Mouse (Mus musculus) G1E (cell line): Measurements from ENCODE around the gene Samd11. TPM values are rescaled to one million over a fixed set of nuclear protein-coding genes. Genes with fewer than 3 reads are reported as not detected.

Experiments
- ATAC-seq: 2 replicates; pipeline ENCODE4 v1.8.0; 2016; ENCODE audit warnings: mild to moderate bottlenecking; ENCODE audit not compliant: insufficient number of reproducible peaks, poor library complexity, low FRiP score, severe bottlenecking; ENCODE audit errors: extremely low read depth
- DNase-seq: peaks from one replicate; pipeline ENCODE4 v3.0.0; 2012; ENCODE audit warnings: low spot score
- H3K27me3 ChIP-seq: 2 replicates; pipeline ENCODE4 v1.6.1; 2012; ENCODE audit warnings: mild to moderate bottlenecking, low read length, inconsistent platforms; ENCODE audit not compliant: insufficient read depth
- H3K36me3 ChIP-seq: replicated peaks from 2 replicates; pipeline ENCODE3; 2012; ENCODE audit warnings: mild to moderate bottlenecking, inconsistent platforms
- H3K4me1 ChIP-seq: 2 replicates; pipeline ENCODE4 v1.6.1; 2012; ENCODE audit warnings: low read depth, low read length, inconsistent platforms, mixed read lengths; ENCODE audit not compliant: insufficient read depth
- H3K4me3 ChIP-seq: 2 replicates; pipeline ENCODE4 v1.5.1; 2012; ENCODE audit warnings: low read depth, mild to moderate bottlenecking, inconsistent platforms, low read length, moderate library complexity, mixed read lengths
- H3K9me3 ChIP-seq: replicated peaks from 2 replicates; pipeline ENCODE4 v1.6.1; 2012; ENCODE audit warnings: inconsistent platforms
- CTCF ChIP-seq: IDR thresholded peaks from 2 replicates; pipeline ENCODE4 v1.5.1; 2012; ENCODE audit warnings: low read depth, low read length, inconsistent platforms, mixed read lengths
- GATA1 ChIP-seq: IDR thresholded peaks from 2 replicates; pipeline ENCODE4 v1.6.1; 2012; ENCODE audit warnings: borderline replicate concordance, low read length, inconsistent platforms, mixed read lengths
- GATA2 ChIP-seq: IDR thresholded peaks from 2 replicates; pipeline ENCODE4 v1.6.1; 2012; ENCODE audit warnings: low read depth, low read length, inconsistent platforms, borderline replicate concordance
- POLR2AphosphoS5 ChIP-seq: IDR thresholded peaks from 2 replicates; pipeline ENCODE4 v1.6.1; 2012; ENCODE audit warnings: low read depth, low read length, inconsistent platforms; ENCODE audit not compliant: insufficient replicate concordance
- TAL1 ChIP-seq: conservative IDR thresholded peaks from 2 replicates; pipeline ENCODE4 v1.6.1; 2012; ENCODE audit warnings: low read depth, low read length, inconsistent platforms, mixed read lengths
- polyA plus RNA-seq: library from polyadenylated mRNA; stranded (reverse); fragments of >175 nt; gene quantifications from 2 replicates; pipeline ENCODE4 v1.2.3, GENCODE M21; 2012
- total RNA-seq, 2 experiments: library from RNA; stranded (forward) in 1 of 2; stranded (reverse) in 1 of 2; fragments of 200-1000 nt in 1 of 2; fragments of >200 nt in 1 of 2; fragmentation: Nextera tagmentation in 1 of 2; gene quantifications; 2 replicates each; pipeline ENCODE4 v1.2.3; 2014 to 2017

Samd11 gene
- total and polyA plus RNA-seq, 3 experiments, result 0.11 to 24.2 (median 0.12) TPM

DNA sequence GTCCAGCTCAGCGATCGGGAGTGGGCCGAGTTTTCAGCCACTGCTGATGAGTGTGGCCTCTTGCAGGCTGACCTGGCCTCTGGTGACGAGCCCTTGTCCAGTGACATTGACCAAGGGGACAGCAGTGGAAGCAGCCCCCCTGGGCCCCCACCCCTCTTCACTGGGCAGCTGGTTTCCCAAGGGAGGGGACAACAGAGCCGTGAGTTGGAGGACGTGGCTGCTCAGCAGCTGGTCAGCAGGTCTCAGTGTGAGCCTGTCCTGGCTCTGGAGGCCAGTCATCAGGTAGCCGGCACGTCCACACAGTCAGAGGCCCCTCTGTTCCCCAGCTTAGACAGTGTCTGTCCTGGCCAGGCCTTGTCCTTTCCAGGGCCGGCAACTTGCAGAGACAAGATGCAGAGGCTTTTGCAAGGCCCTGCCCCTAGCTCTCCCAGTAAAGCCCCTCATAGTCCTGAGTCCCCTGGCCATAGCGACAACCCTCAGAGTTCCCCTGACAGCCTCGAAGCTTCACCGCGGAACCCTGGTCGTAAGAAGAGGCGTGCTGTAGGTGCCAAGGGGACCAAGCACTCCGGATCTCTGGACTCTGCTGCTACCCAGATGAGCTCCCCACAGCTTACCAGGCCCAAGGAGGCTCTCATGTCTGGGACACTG, 38.3 kb downstream of the Samd11 start:
- ATAC-seq (no peak), DNase-seq (no peak)
- Histone ChIP-seq H3K4me3 (no peak overlapping the region), H3K9me3 (0 out of 2 replicates have a peak, but pooled peaks cover 2% of the 10 kb centered on the region), H3K27me3 (peaks cover 22% of the 10 kb centered on the region), H3K36me3 (no peaks in the 10 kb centered on the region), H3K4me1 (no peaks in the 10 kb centered on the region)
- TF ChIP-seq POLR2AphosphoS5 (no peak), TAL1 (no peak), CTCF (no peak), GATA2 (no peak), GATA1 (no peak)

DNA sequence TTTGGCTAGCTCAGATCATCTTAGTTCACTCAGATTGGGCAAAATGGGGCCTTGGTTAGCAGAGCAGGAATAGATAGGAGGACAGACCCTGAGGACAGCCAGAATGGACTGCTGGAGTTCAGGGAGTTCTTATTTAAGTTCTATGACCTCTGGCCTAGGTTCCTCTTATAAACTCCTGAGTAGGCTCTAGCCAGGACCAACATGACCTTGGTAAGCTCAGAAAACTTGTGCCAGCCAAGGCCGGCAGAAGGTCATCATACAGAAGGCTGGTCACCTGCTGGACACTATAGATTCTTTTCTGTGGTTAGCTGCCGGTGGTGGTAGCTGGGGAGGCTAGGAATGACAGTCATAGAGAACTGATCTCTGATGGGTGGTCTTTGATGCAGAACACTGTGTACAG, 39.3 kb downstream of the Samd11 start:
- ATAC-seq (no peak), DNase-seq (no peak)
- 0 out of 2 replicates have a peak, but pooled peaks cover 2% of the 10 kb centered on the region for H3K9me3 ChIP-seq
- H3K4me1 ChIP-seq, result no peaks in the 10 kb centered on the region
- H3K27me3 ChIP-seq, result peaks cover 22% of the 10 kb centered on the region
- TF ChIP-seq CTCF (no peak), POLR2AphosphoS5 (no peak), GATA2 (no peak), TAL1 (no peak), GATA1 (no peak)
- no peak overlapping the region for H3K4me3 ChIP-seq
- H3K36me3 ChIP-seq, result no peaks in the 10 kb centered on the region

DNA sequence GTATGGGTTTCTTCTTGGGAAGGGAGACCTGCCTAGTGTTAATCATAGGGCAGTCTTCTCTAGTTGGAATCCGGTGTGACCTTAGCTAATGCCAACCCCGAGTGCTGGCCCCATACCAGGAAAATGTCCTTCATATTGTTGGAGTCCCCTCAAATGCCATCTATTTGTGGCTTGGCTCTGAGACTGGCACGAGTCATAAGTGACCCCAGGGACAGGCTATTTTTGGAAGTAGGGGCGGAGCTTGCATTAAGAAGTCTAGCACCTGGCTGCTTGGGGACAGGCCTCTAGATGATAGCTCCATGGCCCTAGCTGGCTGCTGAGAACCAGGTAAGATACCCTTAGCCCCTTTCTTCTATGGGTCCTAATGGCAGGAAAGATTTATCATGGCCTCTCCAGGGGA, 39.8 kb downstream of the Samd11 start, which contains the start of gene Perm1:
Perm1 (plus strand) TSS at position 220 of the 400 bp plus-strand sequence.
- no peak within 1 kb of the TSS for H3K4me3 ChIP-seq
- H3K4me1 ChIP-seq, result no peaks in the 10 kb centered on the region
- H3K36me3 ChIP-seq, result no peaks in the 10 kb centered on the region
- TF ChIP-seq POLR2AphosphoS5 (no peak), GATA2 (no peak), CTCF (no peak), GATA1 (no peak), TAL1 (no peak)
- DNase-seq, result no peak
- H3K9me3 ChIP-seq, result 0 out of 2 replicates have a peak, but pooled peaks cover 2% of the 10 kb centered on the region
- H3K27me3 ChIP-seq, result peaks cover 22% of the 10 kb centered on the region
- no peak for ATAC-seq

DNA sequence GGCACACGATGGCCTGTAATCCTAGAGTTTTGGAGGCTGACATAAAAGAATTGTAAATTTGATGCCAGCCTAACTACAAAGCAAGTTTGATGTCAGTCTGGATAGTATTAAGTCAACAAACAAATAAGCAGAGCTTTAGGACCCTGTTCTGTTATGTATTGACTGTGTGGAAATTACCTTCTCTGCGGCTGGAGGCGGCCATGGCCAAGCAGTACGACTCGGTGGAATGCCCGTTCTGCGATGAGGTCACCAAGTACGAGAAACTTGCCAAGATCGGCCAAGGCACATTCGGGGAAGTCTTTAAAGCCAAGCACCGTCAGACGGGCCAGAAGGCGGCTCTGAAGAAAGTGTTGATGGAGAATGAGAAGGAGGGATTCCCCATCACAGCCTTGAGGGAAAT, 42.3 kb downstream of the Samd11 start:
- ATAC-seq (no peak), DNase-seq (no peak)
- Histone ChIP-seq H3K4me3 (no peak overlapping the region), H3K9me3 (0 out of 2 replicates have a peak, but pooled peaks cover 2% of the 10 kb centered on the region), H3K36me3 (no peaks in the 10 kb centered on the region), H3K4me1 (no peaks in the 10 kb centered on the region), H3K27me3 (peaks cover 18% of the 10 kb centered on the region)
- no peak for TF ChIP-seq GATA1
- TF ChIP-seq TAL1, result no peak
- no peak for TF ChIP-seq GATA2
- TF ChIP-seq CTCF, result no peak
- TF ChIP-seq POLR2AphosphoS5, result no peak

DNA sequence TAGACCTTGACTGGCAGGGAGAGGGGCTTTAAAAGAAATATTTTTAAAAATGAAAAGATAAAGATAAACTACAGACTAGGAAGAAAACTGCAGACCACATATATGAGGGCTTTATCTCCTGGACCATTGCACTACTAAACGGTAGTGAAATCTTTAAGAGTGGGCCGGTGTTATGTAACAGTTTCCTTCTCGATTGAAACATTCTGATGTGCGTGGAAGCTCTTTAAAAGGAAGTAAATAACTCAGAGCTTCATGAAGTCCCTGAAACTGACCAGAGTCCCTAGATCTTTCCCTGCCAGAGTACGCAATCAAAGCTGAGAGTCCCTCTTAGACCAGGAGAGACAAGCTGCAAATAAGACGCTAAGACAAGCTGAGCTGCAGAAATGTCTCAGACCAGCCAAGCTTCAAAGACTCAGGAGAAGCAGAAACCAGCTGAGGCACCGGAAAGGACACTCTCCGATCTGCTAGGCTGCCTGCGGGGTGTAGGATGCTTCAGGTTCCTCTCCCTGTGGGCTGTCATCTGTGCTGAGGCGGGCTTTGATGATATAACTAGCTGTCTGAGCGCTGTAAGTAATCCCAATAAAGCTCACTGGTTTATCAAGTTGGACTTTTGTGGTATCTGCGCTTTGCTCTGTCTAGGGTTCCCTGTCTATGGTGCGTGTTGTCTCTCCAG, 45.4 kb downstream of the Samd11 start:
- no peak for DNase-seq
- no peak overlapping the region for H3K4me3 ChIP-seq
- no peak for ATAC-seq
- H3K36me3 ChIP-seq, result no peaks in the 10 kb centered on the region
- peaks cover 12% of the 10 kb centered on the region for H3K27me3 ChIP-seq
- no peak for TF ChIP-seq TAL1
- no peak for TF ChIP-seq POLR2AphosphoS5
- TF ChIP-seq GATA1, result no peak
- TF ChIP-seq CTCF, result no peak
- TF ChIP-seq GATA2, result no peak
- no peaks in the 10 kb centered on the region for H3K4me1 ChIP-seq
- H3K9me3 ChIP-seq, result 0 out of 2 replicates have a peak, but pooled peaks cover 2% of the 10 kb centered on the region

DNA sequence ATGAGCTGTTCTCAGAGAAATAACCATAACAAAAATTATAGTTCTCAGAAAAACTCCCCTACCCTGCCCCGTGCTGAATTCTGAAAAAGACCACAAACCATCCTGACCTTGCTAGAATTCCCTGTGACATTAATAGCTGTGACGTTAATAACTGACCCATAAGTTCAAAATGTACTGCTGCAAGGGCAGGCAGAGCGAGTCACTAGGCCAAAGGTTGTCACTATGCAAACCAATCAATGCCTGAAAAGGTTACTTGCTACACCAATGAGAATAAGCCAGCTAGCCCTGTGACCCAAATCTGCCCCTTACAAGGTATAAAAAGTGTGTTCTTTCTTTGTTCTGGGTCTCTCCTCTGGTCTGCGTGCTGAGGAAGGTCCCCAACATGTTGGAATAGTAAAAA, 46.6 kb downstream of the Samd11 start:
- no peak for ATAC-seq
- 0 out of 2 replicates have a peak, but pooled peaks cover under 1% of the 10 kb centered on the region for H3K9me3 ChIP-seq
- peaks cover 18% of the 10 kb centered on the region for H3K27me3 ChIP-seq
- DNase-seq, result no peak
- no peak overlapping the region for H3K4me3 ChIP-seq
- TF ChIP-seq TAL1 (no peak), GATA1 (no peak), CTCF (no peak), POLR2AphosphoS5 (no peak), GATA2 (no peak)
- H3K36me3 ChIP-seq, result no peaks in the 10 kb centered on the region
- no peaks in the 10 kb centered on the region for H3K4me1 ChIP-seq
